Mouse (Mus musculus) megakaryocyte, embryonic 14.5 days (primary cell): ENCODE data around the gene Myom3.

ENCODE experiments used
- FLI1 ChIP-seq: IDR thresholded peaks from 2 replicates; pipeline ENCODE4 v1.6.1; 2012; ENCODE audit warnings: low read length, inconsistent platforms, mixed read lengths
- GATA1 ChIP-seq: IDR thresholded peaks from 3 replicates; pipeline ENCODE4 v1.6.1; 2012; ENCODE audit warnings: mixed read lengths, low read length, inconsistent platforms, borderline replicate concordance

DNA sequence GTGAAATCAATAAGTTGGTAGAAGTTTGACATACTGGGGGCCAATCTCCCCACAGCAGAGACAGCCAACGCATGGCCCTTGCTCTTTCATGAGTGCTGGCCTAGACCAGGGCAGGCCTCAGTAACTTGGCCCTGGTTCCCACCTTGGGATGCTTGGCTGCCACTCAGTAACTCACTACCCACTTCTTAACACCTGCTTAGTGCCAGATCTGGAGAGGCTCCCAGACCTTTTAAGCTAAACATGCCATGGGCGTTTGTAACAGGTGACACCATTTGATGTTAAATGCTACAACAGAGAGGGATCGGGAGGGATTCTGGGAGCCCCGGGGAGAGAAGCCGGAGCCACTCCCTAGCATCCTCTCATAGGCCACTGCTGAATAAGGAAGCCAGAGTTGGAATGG lies 33.3 kb downstream of the Myom3 start:
- no peak for TF ChIP-seq FLI1
- no peak for TF ChIP-seq GATA1
